Mouse (Mus musculus): ENCODE results near the gene Thada.
A peak's percentile ranks its signal among the peaks of the same experiment; 100 is the strongest.

DNA sequence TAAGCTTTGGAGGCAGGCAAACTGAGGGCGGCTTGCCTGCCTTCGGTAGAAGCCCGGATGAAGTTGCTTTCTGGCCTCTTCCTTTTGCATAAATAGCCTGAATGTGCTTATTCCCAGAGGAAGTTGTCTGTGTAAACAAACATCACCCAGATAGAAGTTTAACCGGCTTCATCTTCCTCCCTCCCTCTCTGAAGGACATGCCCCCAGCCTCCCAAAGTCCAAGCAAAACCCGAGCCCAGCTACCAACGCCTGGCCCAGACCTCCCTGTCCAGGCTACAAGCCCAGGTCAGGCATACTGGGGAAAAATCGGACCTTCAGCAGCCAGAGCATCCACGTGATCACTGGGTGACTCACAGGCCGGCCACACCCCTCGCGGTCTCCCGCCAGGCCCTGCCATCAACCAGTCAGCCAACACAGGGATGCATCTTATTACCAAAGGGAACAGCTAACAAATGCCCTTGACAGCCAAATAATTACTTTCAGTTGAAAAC is 282.7 kb downstream of the Thada start:
- TF ChIP-seq CTCF (IDR thresholded peaks at IDR 0.05; ENCODE audit: control insufficient read depth, insufficient read depth, low read length) = no peak
- peak; percentile 88 for TF ChIP-seq POLR2A (IDR thresholded peaks at IDR 0.05; ENCODE audit: borderline replicate concordance, control insufficient read depth, low read depth, low read length)

Measured in bone marrow, adult 2 months (tissue).